Mouse (Mus musculus): ENCODE measurements around the gene Chat. TPM values are rescaled to one million over a fixed set of nuclear protein-coding genes. Genes with fewer than 3 reads are reported as not detected.

Chat gene
- total RNA-seq, 2 experiments from 2014 or later = 0.76 to 3.1 TPM

DNA sequence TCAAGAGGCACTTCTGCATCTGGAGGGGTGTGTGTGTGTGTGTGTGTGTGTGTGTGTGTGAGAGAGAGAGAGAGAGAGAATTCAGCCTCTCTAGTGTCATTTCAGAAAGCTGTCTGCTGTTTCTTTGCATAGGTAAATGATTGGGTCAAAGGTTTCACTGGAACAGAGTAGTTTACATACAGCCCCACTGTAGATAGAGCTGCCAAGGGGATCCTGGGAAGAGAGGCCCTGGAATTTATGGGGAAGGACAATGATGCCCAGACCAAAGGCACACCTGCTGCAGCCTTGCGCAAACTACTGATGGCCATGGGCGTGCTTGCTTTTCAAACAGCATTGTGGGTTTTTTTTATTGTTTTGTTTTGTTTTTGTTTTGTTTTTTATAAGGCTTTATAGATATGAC, 93.3 kb downstream of the Chat start:
- DNase-seq (ENCODE audit: low spot score in 2 of 2) = no peak
- intact Hi-C loops (cut with DNase I) = no loop called here

DNA sequence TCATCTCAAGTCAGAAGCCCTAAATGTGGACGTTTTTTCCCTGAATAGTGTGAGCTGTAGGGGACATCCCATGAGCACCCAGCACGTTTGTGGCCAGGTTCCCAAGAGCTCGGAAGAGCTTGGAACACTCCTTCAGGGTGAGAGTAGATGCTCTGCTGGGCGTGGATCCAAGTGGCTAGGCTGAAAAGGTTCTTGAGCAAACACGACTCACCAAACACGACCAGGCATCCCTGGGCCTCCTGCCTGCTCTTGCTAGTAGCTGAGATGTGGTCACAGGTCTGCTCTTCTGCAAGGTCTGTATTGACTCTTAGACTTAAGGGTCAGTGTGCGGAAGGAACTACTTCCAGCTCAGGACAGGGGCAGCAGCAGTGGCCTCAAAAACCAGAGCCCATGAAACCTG, 96.0 kb downstream of the Chat start:
- intact Hi-C loops (cut with DNase I) = no loop called here

DNA sequence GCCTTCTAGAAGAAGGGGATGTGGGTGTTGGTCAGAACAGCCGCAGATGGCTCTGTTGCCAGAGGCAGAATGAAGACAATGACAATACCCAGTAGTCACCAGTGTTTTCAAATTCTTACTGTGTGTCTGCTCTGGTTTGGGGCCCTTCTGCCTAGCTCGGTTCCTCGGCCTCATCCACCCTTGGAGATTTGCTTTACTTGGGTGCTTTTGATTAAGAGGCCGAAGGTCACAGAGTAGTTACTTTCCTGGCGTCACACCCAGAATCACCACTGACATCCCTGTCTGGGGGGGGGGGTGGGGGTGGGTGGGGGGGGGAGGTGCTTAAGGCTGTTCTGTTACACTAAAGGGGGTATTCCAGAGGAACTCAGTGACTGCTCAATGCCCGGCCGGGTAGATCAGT, 101.4 kb downstream of the Chat start:
- intact Hi-C loops (cut with DNase I) = no loop called here
- no peak for DNase-seq (ENCODE audit: low spot score in 2 of 2)

More for the DNA sequence above, 96.0 kb downstream of the Chat start:
- DNase-seq (ENCODE audit: low spot score in 2 of 2) = no peak

Other genes with a start within 250 kb of the Chat start
- 100 to 1,000 TPM in 1 of 2 experiments, 10 to 100 TPM in 1; 94.0 to 101 TPM for gene Ogdhl, start 144.0 kb downstream of the Chat start, total RNA-seq (2021)
- not detected for gene 1700024G13Rik, start 77.6 kb downstream of the Chat start, total RNA-seq (2021)
- 1 to 10 TPM in 1 of 2 experiments, under 1 TPM in 1; 0.57 to 2.7 TPM for gene Slc18a3, start 1.1 kb downstream of the Chat start, total RNA-seq (2021)
- gene Ercc6, start 47.5 kb upstream of the Chat start, total RNA-seq (2021) = 10 to 100 TPM; 20.1 to 23.4 TPM
- gene Prrxl1, start 133.4 kb upstream of the Chat start, total RNA-seq (2021) = not detected
- under 1 TPM; 0.21 to 0.25 TPM for gene 3425401B19Rik, start 219.3 kb upstream of the Chat start, total RNA-seq (2021)